Mouse (Mus musculus): Measurements from ENCODE around the gene Dguok. TPM values are rescaled to one million over a fixed set of nuclear protein-coding genes. Genes with fewer than 3 reads are reported as not detected.

Gene Dguok
- polyA plus RNA-seq, 1 experiment from 2014 or later: 71.9 TPM

DNA sequence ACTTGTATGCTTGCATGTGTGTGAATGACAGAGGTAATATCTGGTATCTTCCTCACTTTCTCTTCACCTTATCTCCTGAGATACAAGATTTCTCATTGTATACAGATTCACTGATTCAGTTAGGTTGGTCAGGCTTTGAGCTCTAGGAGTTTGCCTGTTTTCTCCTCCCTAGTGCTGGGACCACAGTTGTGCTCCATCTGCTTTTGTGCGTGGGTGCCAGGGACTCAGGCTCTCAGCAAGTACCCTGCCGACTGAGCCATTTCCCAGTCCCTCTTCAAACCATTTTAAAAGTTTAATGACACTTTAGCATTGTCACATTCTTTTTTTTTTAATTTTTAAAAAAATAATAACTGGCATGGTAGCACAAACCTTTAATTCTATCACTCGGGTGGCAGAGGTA, 8.4 kb upstream of the Dguok start:
- ATAC-seq: no peak
- Histone ChIP-seq H3K27me3 (no peaks in the 10 kb centered on the region), H3K9ac (replicated peaks) (no peak overlapping the region), H3K36me3 (no peaks in the 10 kb centered on the region), H3K27ac (no peak overlapping the region), H3K4me2 (replicated peaks) (no peak overlapping the region), H3K9me3 (no peaks in the 10 kb centered on the region), H3K4me1 (replicated peaks) (no peaks in the 10 kb centered on the region), H3K4me3 (replicated peaks) (no peak overlapping the region)
- 73% methylated on average over 3 of the region's 3 CpGs for WGBS

- peak; percentile 48; the same call in 1 of the 2 replicates for ATAC-seq
These were observed 5.7 kb upstream of the Dguok start for GRCm38 (mm10) chr6:83512495-83512894.

DNA sequence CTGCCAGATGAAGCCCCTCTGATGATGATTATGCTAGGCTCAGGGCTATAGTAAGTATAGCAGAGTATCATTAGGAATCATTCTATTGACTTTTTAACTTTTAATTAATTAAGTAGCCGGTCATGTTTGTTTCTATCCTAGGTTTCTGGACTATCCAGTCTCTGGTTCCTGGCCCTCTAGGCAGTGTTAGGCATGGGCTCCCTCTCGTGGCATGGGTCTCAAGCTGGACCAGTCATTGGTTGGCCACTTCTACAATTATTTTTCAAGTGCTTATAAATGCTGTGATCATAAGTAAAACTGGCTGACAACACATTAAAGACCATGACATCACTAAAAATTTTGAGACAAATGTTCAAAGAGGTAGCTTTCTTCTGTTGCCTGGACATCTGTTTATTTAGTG, 3.4 kb upstream of the Dguok start:
- ATAC-seq: no peak

More at GRCm38 (mm10) chr6:83512495-83512894, 5.7 kb upstream of the Dguok start:
- H3K27me3 ChIP-seq: no peaks in the 10 kb centered on the region
- no peak overlapping the region for H3K9ac ChIP-seq (replicated peaks)
- WGBS: 11% methylated on average over 1 of the region's 1 CpGs
- no peaks in the 10 kb centered on the region for H3K9me3 ChIP-seq
- no peak overlapping the region for H3K27ac ChIP-seq
- no peak overlapping the region for H3K4me2 ChIP-seq (replicated peaks)
- peaks cover 2% of the 10 kb centered on the region; the same call in 1 of the 2 replicates for H3K4me1 ChIP-seq (replicated peaks)
- no peak overlapping the region for H3K4me3 ChIP-seq (replicated peaks)
- no peaks in the 10 kb centered on the region for H3K36me3 ChIP-seq

GRCm38 (mm10) chr6:83509442-83509841, 2.7 kb upstream of the Dguok start:
- H3K4me3 ChIP-seq (replicated peaks): no peak overlapping the region
- no peaks in the 10 kb centered on the region for H3K9me3 ChIP-seq
- no peak overlapping the region for H3K4me2 ChIP-seq (replicated peaks)
- H3K27me3 ChIP-seq: no peaks in the 10 kb centered on the region
- peak overlapping the region; percentile 36 for H3K9ac ChIP-seq (replicated peaks)
- no peak for ATAC-seq
- H3K4me1 ChIP-seq (replicated peaks): peaks cover 20% of the 10 kb centered on the region
- no peak overlapping the region for H3K27ac ChIP-seq
- H3K36me3 ChIP-seq: no peaks in the 10 kb centered on the region
- WGBS: 40% methylated on average over 8 of the region's 8 CpGs

More for the DNA sequence above, 3.4 kb upstream of the Dguok start:
- WGBS: 62% methylated on average over 2 of the region's 2 CpGs
- Histone ChIP-seq H3K27me3 (no peaks in the 10 kb centered on the region), H3K27ac (no peak overlapping the region), H3K4me2 (replicated peaks) (no peak overlapping the region), H3K9ac (replicated peaks) (no peak overlapping the region), H3K9me3 (no peaks in the 10 kb centered on the region), H3K36me3 (no peaks in the 10 kb centered on the region), H3K4me3 (replicated peaks) (no peak overlapping the region), H3K4me1 (replicated peaks) (peaks cover 16% of the 10 kb centered on the region)

- Histone ChIP-seq H3K27me3 (no peaks in the 10 kb centered on the region), H3K9ac (replicated peaks) (peak overlapping the region; percentile 51; the same call in 1 of the 2 replicates), H3K27ac (peak overlapping the region; percentile 69), H3K9me3 (no peaks in the 10 kb centered on the region), H3K4me1 (replicated peaks) (peaks cover 20% of the 10 kb centered on the region), H3K4me3 (replicated peaks) (peak overlapping the region; percentile 77), H3K36me3 (peaks cover 5% of the 10 kb centered on the region; the same call in 1 of the 2 replicates), H3K4me2 (replicated peaks) (peak overlapping the region; percentile 81)
- ATAC-seq: peak; percentile 63; the same call in 1 of the 2 replicates
- 35% methylated on average over 6 of the region's 6 CpGs for WGBS
These were observed 388 bp upstream of the Dguok start for GRCm38 (mm10) chr6:83507168-83507546.

DNA sequence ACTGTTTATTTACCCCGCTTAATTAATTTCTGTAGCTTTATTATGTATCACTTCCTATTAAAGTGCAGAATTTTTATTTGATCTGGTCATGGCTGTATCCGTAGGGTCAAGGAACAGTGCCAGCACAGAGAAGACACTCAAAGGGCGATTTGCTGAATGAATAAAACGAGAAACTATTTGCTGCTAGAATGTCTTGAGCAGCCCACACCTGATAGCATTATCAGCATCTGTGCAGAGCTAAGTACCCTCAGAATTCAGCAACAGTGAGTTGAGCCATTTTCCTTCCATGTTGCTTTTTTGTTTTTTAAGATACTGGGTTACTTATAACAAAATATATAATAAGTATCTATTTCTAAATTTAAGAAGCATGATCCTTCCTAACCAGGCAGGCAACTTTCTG, 1.2 kb downstream of the Dguok start:
- WGBS: 94% methylated on average over 4 of the region's 4 CpGs
- no peaks in the 10 kb centered on the region for H3K9me3 ChIP-seq
- H3K9ac ChIP-seq (replicated peaks): peak overlapping the region; percentile 86
- H3K27me3 ChIP-seq: no peaks in the 10 kb centered on the region
- peak overlapping the region; percentile 81 for H3K4me2 ChIP-seq (replicated peaks)
- H3K27ac ChIP-seq: no peak overlapping the region
- ATAC-seq: no peak
- peaks cover 6% of the 10 kb centered on the region; the same call in 1 of the 2 replicates for H3K36me3 ChIP-seq
- H3K4me1 ChIP-seq (replicated peaks): peaks cover 20% of the 10 kb centered on the region
- H3K4me3 ChIP-seq (replicated peaks): peak overlapping the region; percentile 77

- no peaks in the 10 kb centered on the region for H3K9me3 ChIP-seq
- WGBS: 87% methylated on average over 3 of the region's 3 CpGs
- H3K27ac ChIP-seq: no peak overlapping the region
- H3K27me3 ChIP-seq: no peaks in the 10 kb centered on the region
- no peak overlapping the region for H3K9ac ChIP-seq (replicated peaks)
- no peak for ATAC-seq
- no peak overlapping the region for H3K4me3 ChIP-seq (replicated peaks)
- H3K4me2 ChIP-seq (replicated peaks): no peak overlapping the region
- H3K36me3 ChIP-seq: peaks cover 20% of the 10 kb centered on the region
- H3K4me1 ChIP-seq (replicated peaks): peaks cover 20% of the 10 kb centered on the region
These were observed 3.4 kb downstream of the Dguok start for GRCm38 (mm10) chr6:83503361-83503760.

DNA sequence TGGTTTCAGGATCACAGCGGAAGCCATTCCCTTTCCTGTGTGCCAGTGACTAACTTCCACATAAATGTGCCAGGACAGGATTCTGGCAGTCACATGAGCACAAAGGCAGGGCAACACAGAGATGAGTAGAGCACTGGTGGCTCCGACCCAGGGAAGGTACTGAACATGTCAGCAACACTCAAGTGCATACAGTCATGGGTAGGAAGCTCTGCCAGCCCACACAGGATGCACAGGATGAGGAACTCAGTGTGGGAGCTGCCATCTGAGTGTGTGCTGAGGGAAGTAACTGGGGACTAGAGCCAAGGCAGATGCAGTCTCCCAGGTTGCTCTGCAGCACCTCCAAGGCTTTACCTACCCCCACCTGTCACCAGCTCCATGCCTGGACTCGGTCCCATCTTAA, 4.1 kb downstream of the Dguok start:
- ATAC-seq: no peak
- H3K4me3 ChIP-seq (replicated peaks): no peak overlapping the region
- 84% methylated on average over 3 of the region's 3 CpGs for WGBS
- H3K9ac ChIP-seq (replicated peaks): no peak overlapping the region
- H3K27me3 ChIP-seq: no peaks in the 10 kb centered on the region
- no peak overlapping the region for H3K27ac ChIP-seq
- no peak overlapping the region for H3K4me2 ChIP-seq (replicated peaks)
- H3K4me1 ChIP-seq (replicated peaks): peaks cover 19% of the 10 kb centered on the region
- peaks cover 26% of the 10 kb centered on the region for H3K36me3 ChIP-seq
- H3K9me3 ChIP-seq: no peaks in the 10 kb centered on the region

- Histone ChIP-seq H3K4me3 (replicated peaks) (no peak overlapping the region), H3K4me2 (replicated peaks) (no peak overlapping the region), H3K9ac (replicated peaks) (no peak overlapping the region), H3K27ac (no peak overlapping the region), H3K36me3 (peaks cover 30% of the 10 kb centered on the region), H3K4me1 (replicated peaks) (peaks cover 14% of the 10 kb centered on the region), H3K27me3 (no peaks in the 10 kb centered on the region), H3K9me3 (no peaks in the 10 kb centered on the region)
- ATAC-seq: no peak
- 68% methylated on average over 9 of the region's 9 CpGs for WGBS
These were observed 5.1 kb downstream of the Dguok start for GRCm38 (mm10) chr6:83501524-83502310.

DNA sequence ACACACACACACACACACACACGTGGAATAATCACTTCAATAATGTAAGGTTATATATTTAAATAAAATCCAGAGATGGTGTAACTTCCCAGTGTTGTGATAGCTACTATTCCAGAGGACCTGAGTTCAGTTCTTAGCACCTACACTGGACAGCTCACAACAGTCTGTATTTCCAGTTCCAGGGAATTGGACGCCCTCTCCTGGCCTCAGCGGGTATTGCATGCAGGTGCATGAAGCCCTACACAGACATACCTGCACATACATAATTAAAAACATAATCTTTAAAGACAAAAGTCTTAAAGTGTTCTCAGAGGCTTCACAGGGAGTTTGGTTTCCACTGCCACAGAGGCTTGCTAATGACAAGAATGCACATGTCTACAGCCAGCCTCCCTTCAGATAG, 6.3 kb downstream of the Dguok start:
- ATAC-seq: no peak
- 62% methylated on average over 3 of the region's 3 CpGs for WGBS
- H3K9me3 ChIP-seq: no peaks in the 10 kb centered on the region
- H3K9ac ChIP-seq (replicated peaks): no peak overlapping the region
- H3K27ac ChIP-seq: no peak overlapping the region
- no peak overlapping the region for H3K4me2 ChIP-seq (replicated peaks)
- H3K4me3 ChIP-seq (replicated peaks): no peak overlapping the region
- no peaks in the 10 kb centered on the region for H3K27me3 ChIP-seq
- peaks cover 39% of the 10 kb centered on the region for H3K36me3 ChIP-seq
- peaks cover 7% of the 10 kb centered on the region for H3K4me1 ChIP-seq (replicated peaks)

- Histone ChIP-seq H3K27ac (no peak overlapping the region), H3K4me1 (replicated peaks) (no peaks in the 10 kb centered on the region), H3K27me3 (no peaks in the 10 kb centered on the region), H3K4me2 (replicated peaks) (no peak overlapping the region), H3K36me3 (peaks cover 42% of the 10 kb centered on the region), H3K9ac (replicated peaks) (no peak overlapping the region), H3K9me3 (no peaks in the 10 kb centered on the region), H3K4me3 (replicated peaks) (no peak overlapping the region)
- no peak for ATAC-seq
- 94% methylated on average over 10 of the region's 10 CpGs for WGBS
These were observed 7.7 kb downstream of the Dguok start for GRCm38 (mm10) chr6:83499078-83499477.

DNA sequence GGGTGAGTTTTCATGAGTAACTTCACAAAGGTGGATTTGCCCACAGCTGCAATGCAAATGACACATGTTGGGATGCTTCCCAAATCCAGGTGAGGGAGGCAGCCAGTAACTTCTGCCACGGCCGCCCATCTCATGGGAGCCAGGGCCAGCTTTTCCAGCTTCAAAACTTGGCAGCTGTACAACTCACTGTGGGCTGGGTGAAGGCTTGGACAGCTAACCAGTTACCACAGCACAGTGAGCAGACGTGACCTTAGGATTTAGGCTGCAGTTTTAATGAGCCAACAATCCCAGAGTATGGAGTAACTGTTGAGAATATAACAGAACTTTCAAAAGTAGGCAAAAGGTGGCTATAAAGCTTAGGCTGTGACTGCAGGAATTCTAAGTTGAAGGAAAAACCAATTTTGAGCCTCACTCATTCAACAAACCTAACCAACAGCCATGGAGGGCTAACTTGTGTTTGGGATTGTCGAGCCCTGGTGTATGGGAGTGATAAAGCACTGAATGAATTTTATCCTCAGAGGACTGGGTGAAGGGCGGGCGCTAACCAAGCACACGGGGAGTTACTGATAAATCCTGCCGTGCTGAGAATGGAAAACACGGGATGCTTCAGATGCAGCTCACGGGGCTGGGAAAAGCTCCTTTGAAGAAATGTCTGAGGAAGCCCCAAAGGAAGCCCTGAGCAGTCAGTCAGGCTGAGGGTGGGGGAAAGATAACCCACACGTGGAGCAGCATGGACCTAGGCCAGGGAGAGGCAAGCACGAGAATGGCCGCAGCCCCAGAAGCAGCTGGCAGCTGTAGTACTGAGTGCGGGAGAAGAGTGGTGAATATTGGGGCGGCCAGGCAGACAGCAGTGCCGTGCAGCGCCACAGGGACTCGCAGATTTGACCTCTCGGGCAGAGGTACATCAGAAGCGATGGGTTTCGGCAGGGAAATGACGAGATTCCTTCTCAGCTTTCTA, 9.7 kb downstream of the Dguok start:
- no peak overlapping the region for H3K4me3 ChIP-seq (replicated peaks)
- H3K4me1 ChIP-seq (replicated peaks): no peaks in the 10 kb centered on the region
- no peak overlapping the region for H3K9ac ChIP-seq (replicated peaks)
- no peak overlapping the region for H3K27ac ChIP-seq
- WGBS: 87% methylated on average over 22 of the region's 22 CpGs
- no peaks in the 10 kb centered on the region for H3K9me3 ChIP-seq
- no peak for ATAC-seq
- no peak overlapping the region for H3K4me2 ChIP-seq (replicated peaks)
- H3K27me3 ChIP-seq: no peaks in the 10 kb centered on the region
- peaks cover 48% of the 10 kb centered on the region for H3K36me3 ChIP-seq

Measured in midbrain, embryonic 13.5 days (tissue).